Mouse (Mus musculus) midbrain, postnatal 0 days (tissue): ENCODE data around the gene Nup210l. TPM values are rescaled to one million over a fixed set of nuclear protein-coding genes. Genes with fewer than 3 reads are reported as not detected.

ENCODE experiments used
- ATAC-seq: fragments of 200-750 bp; cut with Nextera tagmentation; 2 replicates; pipeline ENCODE4 v1.8.0; 2017; ENCODE audit warnings: moderate number of reproducible peaks, mild to moderate bottlenecking, moderate TSS enrichment, moderate library complexity; ENCODE audit not compliant: low FRiP score
- DNase-seq: peaks from one replicate; pipeline ENCODE4 v3.0.0-alpha.2; 2015; ENCODE audit warnings: low spot score
- H3K27ac ChIP-seq: fragments of 300-500 bp; sonication (generic); 2 replicates; pipeline ENCODE4 v1.5.1; 2014; ENCODE audit warnings: low read depth, mild to moderate bottlenecking, low read length, mixed read lengths
- H3K27me3 ChIP-seq: fragments of 300-500 bp; sonication (generic); 2 replicates; pipeline ENCODE4 v1.6.1; 2014; ENCODE audit warnings: low read length, control low read depth, mixed read lengths; ENCODE audit not compliant: insufficient read depth
- H3K36me3 ChIP-seq: fragments of 300-500 bp; sonication (generic); 2 replicates; pipeline ENCODE4 v1.6.1; 2014; ENCODE audit warnings: low read length, control low read depth, mixed read lengths; ENCODE audit not compliant: insufficient read depth
- H3K4me1 ChIP-seq: fragments of 300-500 bp; sonication (generic); 2 replicates; pipeline ENCODE4 v1.6.1; 2014; ENCODE audit warnings: mild to moderate bottlenecking, control low read depth, antibody characterized with exemption, low read length, mixed read lengths; ENCODE audit not compliant: insufficient read depth
- H3K4me2 ChIP-seq: fragments of 300-500 bp; sonication (generic); 2 replicates; pipeline ENCODE4 v1.6.1; 2014; ENCODE audit warnings: low read depth, mild to moderate bottlenecking, low read length, mixed read lengths; ENCODE audit not compliant: poor library complexity, severe bottlenecking
- H3K4me3 ChIP-seq: fragments of 300-500 bp; sonication (generic); 2 replicates; pipeline ENCODE4 v1.5.1; 2014; ENCODE audit warnings: low read depth, mild to moderate bottlenecking, low read length, moderate library complexity
- H3K9ac ChIP-seq: fragments of 300-500 bp; sonication (generic); replicated peaks from 2 replicates; pipeline ENCODE4 v1.6.1; 2014; ENCODE audit warnings: mild to moderate bottlenecking, low read length, moderate library complexity, mixed read lengths; ENCODE audit not compliant: poor library complexity, severe bottlenecking
- H3K9me3 ChIP-seq: fragments of 300-500 bp; sonication (generic); 2 replicates; pipeline ENCODE4 v1.6.1; 2016; ENCODE audit warnings: low read length, control low read depth
- CTCF ChIP-seq: IDR thresholded peaks from 2 replicates; pipeline ENCODE4 v1.5.1; 2016; ENCODE audit warnings: antibody characterized with exemption, mild to moderate bottlenecking
- WGBS: fragments of 180-500 bp; shearing (Covaris S2); extraction: QIAGEN DNeasy Blood & Tissue Kit; methylation state at CpG from one replicate; pipeline ENCODE4 v1.1.7; 2014; 5-methylcytosine and 5-hydroxymethylcytosine counted together
- polyA plus RNA-seq: library from polyadenylated mRNA; unstranded; fragments of >200 nt; fragmentation: Nextera tagmentation; extraction: Ambion mirVana; gene quantifications from 2 replicates; pipeline ENCODE4 v1.2.1, GENCODE M21; 2015
- total RNA-seq: library from RNA; depleted of rRNA; stranded (reverse); fragments of >200 nt; gene quantifications from 2 replicates; pipeline ENCODE4 v1.2.3, GENCODE M21; 2014

The Nup210l gene
- total and polyA plus RNA-seq, 2 experiments from 2014 or later, result 0.17 to 0.55 TPM

- H3K4me1 ChIP-seq, result peaks cover 9% of the 10 kb centered on the region
- peak within 1 kb of the TSS; percentile 92 for H3K4me3 ChIP-seq
- peak within 1 kb of the TSS; percentile 81 for H3K4me2 ChIP-seq
- peak; percentile 98 for DNase-seq
- peaks cover 23% of the 10 kb centered on the region for H3K36me3 ChIP-seq
- no peaks in the 10 kb centered on the region for H3K9me3 ChIP-seq
- H3K27me3 ChIP-seq, result no peaks in the 10 kb centered on the region
- TF ChIP-seq CTCF, result no peak
- ATAC-seq, result peak; percentile 96
- peak within 1 kb of the TSS; percentile 84 for H3K9ac ChIP-seq
- H3K27ac ChIP-seq, result peak within 1 kb of the TSS; percentile 88
- WGBS, result 1% methylated on average over 39 of the region's 40 CpGs
Observed at GRCm38 (mm10) chr3:90253653-90254418, 149.9 kb downstream of the Nup210l start, which contains the start of gene Crtc2. TSS of gene Crtc2 (plus strand) at chr3:90254163.

GRCm38 (mm10) chr3:90254419-90255193, 150.7 kb downstream of the Nup210l start:
- whole genome bisulfite sequencing, result under 1% methylated on average over 39 of the region's 41 CpGs
- peak; percentile 45 for ATAC-seq
- no peak for TF ChIP-seq CTCF
- Histone ChIP-seq H3K27ac (peak overlapping the region; percentile 88), H3K4me2 (peak overlapping the region; percentile 81), H3K4me3 (peak overlapping the region; percentile 92), H3K36me3 (peaks cover 30% of the 10 kb centered on the region), H3K9ac (peak overlapping the region; percentile 84), H3K27me3 (no peaks in the 10 kb centered on the region), H3K9me3 (no peaks in the 10 kb centered on the region), H3K4me1 (peaks cover 9% of the 10 kb centered on the region)
- no peak for DNase-seq

- Histone ChIP-seq H3K4me2 (peak overlapping the region; percentile 81), H3K9ac (peak overlapping the region; percentile 84), H3K27me3 (no peaks in the 10 kb centered on the region), H3K9me3 (no peaks in the 10 kb centered on the region), H3K4me3 (peak overlapping the region; percentile 92), H3K27ac (no peak overlapping the region), H3K4me1 (peaks cover 9% of the 10 kb centered on the region), H3K36me3 (peaks cover 36% of the 10 kb centered on the region)
- 15% methylated on average over 2 of the region's 2 CpGs for WGBS
- ATAC-seq (no peak), DNase-seq (no peak)
- TF ChIP-seq CTCF, result no peak
Observed at GRCm38 (mm10) chr3:90255194-90255565, 151.2 kb downstream of the Nup210l start.

GRCm38 (mm10) chr3:90255784-90256353, 151.9 kb downstream of the Nup210l start:
- Histone ChIP-seq H3K9ac (no peak overlapping the region), H3K27me3 (no peaks in the 10 kb centered on the region), H3K9me3 (no peaks in the 10 kb centered on the region), H3K36me3 (peaks cover 40% of the 10 kb centered on the region), H3K27ac (no peak overlapping the region), H3K4me2 (peak overlapping the region; percentile 81; the same call in 1 of the 2 replicates), H3K4me1 (peaks cover 9% of the 10 kb centered on the region), H3K4me3 (peak overlapping the region; percentile 92; the same call in 1 of the 2 replicates)
- WGBS, result 96% methylated on average over 14 of the region's 14 CpGs
- DNase-seq, result no peak
- ATAC-seq, result no peak
- no peak for TF ChIP-seq CTCF

GRCm38 (mm10) chr3:90256731-90257530, 153.0 kb downstream of the Nup210l start:
- Histone ChIP-seq H3K27me3 (no peaks in the 10 kb centered on the region), H3K4me2 (no peak overlapping the region), H3K9me3 (no peaks in the 10 kb centered on the region), H3K4me3 (no peak overlapping the region), H3K27ac (no peak overlapping the region), H3K4me1 (peaks cover 9% of the 10 kb centered on the region), H3K36me3 (peaks cover 44% of the 10 kb centered on the region), H3K9ac (no peak overlapping the region)
- ATAC-seq (no peak), DNase-seq (no peak)
- TF ChIP-seq CTCF, result no peak
- WGBS, result 91% methylated on average over 19 of the region's 19 CpGs
